16 mouse cellular contexts compared by ENCODE assay signal in the genomic region with DNA sequence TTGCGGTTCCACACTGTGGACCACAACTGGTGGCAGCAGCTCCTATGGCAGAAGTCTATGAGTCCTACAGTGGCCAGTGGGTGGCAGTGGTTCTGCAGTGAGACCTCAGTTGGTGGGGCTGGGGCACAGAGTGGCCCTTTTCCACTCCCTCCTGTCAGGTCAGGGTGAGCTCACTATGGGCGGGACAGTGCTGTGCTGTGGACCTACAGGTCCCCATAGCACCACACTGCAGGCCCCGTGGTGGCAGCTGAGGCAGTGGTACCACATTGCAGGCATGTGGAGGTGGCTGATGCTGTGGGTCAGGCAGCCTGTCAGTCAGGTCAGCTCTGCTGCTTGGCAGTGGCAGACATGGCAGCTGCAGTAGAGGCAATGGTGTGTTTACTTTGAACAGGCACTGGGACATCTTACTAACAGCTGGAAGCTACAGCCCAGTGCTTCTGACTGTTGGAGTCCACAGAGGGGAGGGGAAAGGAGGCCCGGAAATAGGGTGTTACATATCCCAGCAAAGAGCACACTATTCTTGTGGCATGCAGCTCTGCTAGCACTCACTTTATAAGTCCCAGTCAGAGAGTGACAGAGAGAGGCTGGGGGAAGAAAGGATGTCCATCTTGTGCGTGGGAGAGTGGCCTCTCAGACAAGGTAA. TPM values are rescaled to one million over a fixed set of nuclear protein-coding genes. Genes with fewer than 3 reads are reported as not detected.
DNase-seq lines count a peak whose midpoint lies in the region; ATAC-seq and TF ChIP-seq lines count a peak whose summit lies in the region.
"Had no signal": no experiment of that assay in that cellular context is flagged by ENCODE, and none has a peak within 500 bp of the region (broad histone marks: within the 10 kb centered on the region; RNA-seq: fewer than 3 reads in every experiment).

No protein-coding gene starts in this region.

- H3K27ac ChIP-seq in heart, embryonic 10.5 days, result no peak overlapping the region
- no peak overlapping the region for H3K27ac ChIP-seq in intestine, embryonic 15.5 days
- no peak overlapping the region for H3K27ac ChIP-seq in layer of hippocampus, adult 2 months
- no peak overlapping the region for H3K27ac ChIP-seq in gastrocnemius, adult 2 months
- H3K27ac ChIP-seq: midbrain, embryonic 12.5 days had no signal

- peaks cover 5% of the 10 kb centered on the region; the same call in 1 of the 2 replicates for H3K9me3 ChIP-seq in heart, embryonic 10.5 days
- H3K9me3 ChIP-seq in intestine, embryonic 15.5 days, result no peaks in the 10 kb centered on the region

- no peak; the same call in 1 of the 2 replicates for TF ChIP-seq CTCF in layer of hippocampus, adult 2 months (conservative IDR thresholded peaks at IDR 0.05)
- no peak for TF ChIP-seq CTCF in gastrocnemius, adult 2 months (IDR thresholded peaks at IDR 0.05)

- ATAC-seq in intestine, embryonic 15.5 days, result 0 out of 2 replicates have a peak, but pooled peaks have one; percentile 23

- intact Hi-C loops in heart, postnatal 14 days (cut with DNase I), result no loop called here
- intact Hi-C loops in gastrocnemius, adult 2 months (cut with DNase I), result no loop called here

- no peak overlapping the region for H3K9ac ChIP-seq in intestine, embryonic 15.5 days
- H3K9ac ChIP-seq: midbrain, embryonic 12.5 days had no signal

- 64% methylated on average over 5 of the region's 5 CpGs for WGBS in heart, embryonic 10.5 days
- WGBS in intestine, embryonic 15.5 days, result 53% methylated on average over 5 of the region's 5 CpGs

- DNase-seq in heart, embryonic 10.5 days (ENCODE audit: low spot score), result peak; percentile 63
- DNase-seq in heart, postnatal 14 days, result no peak
- peak; percentile 8 for DNase-seq in 3134 (ENCODE audit: extremely low read depth, insufficient read length, low spot score)
- DNase-seq in kidney, postnatal 36 days, result peak; percentile 39 to 65
- no peak for DNase-seq in layer of hippocampus, adult 2 months (ENCODE audit: low spot score in 2 of 2)
- no peak for DNase-seq in ovary, adult 18-20 months (ENCODE audit: low spot score)
- no peak for DNase-seq in gastrocnemius, adult 2 months
- DNase-seq: cerebellum, postnatal 10 days; heart, postnatal 36 days; layer of hippocampus, adult 9-11 months; left cerebral cortex, postnatal 4 days; thymus, adult 18-20 months had no signal

- H3K36me3 ChIP-seq in heart, embryonic 10.5 days, result no peaks in the 10 kb centered on the region
- H3K36me3 ChIP-seq in intestine, embryonic 15.5 days, result no peaks in the 10 kb centered on the region
- H3K36me3 ChIP-seq: midbrain, embryonic 12.5 days had no signal

- no peak overlapping the region for H3K4me3 ChIP-seq in heart, embryonic 10.5 days
- no peak overlapping the region for H3K4me3 ChIP-seq in intestine, embryonic 15.5 days (replicated peaks)
- H3K4me3 ChIP-seq in layer of hippocampus, adult 2 months, result no peak overlapping the region
- H3K4me3 ChIP-seq in gastrocnemius, adult 2 months, result no peak overlapping the region
- H3K4me3 ChIP-seq: midbrain, embryonic 12.5 days had no signal

- no peak overlapping the region for H3K4me2 ChIP-seq in intestine, embryonic 15.5 days (replicated peaks)
- H3K4me2 ChIP-seq: midbrain, embryonic 12.5 days had no signal

- H3K4me1 ChIP-seq in heart, embryonic 10.5 days, result no peaks in the 10 kb centered on the region
- no peaks in the 10 kb centered on the region for H3K4me1 ChIP-seq in intestine, embryonic 15.5 days (replicated peaks)
- H3K4me1 ChIP-seq: midbrain, embryonic 12.5 days had no signal

- H3K27me3 ChIP-seq in heart, embryonic 10.5 days (ENCODE audit: insufficient read depth, poor library complexity, severe bottlenecking), result no peaks in the 10 kb centered on the region
- no peaks in the 10 kb centered on the region for H3K27me3 ChIP-seq in intestine, embryonic 15.5 days (replicated peaks)
- H3K27me3 ChIP-seq: midbrain, embryonic 12.5 days had no signal

RNA-seq across cellular contexts. Expression of gene Cyp2d9, which starts 4.9 kb away (rescaled TPM):
- not detected in 2 replicates for polyA plus RNA-seq in heart, embryonic 10.5 days (2016; fragmentation: Nextera tagmentation; extraction: Ambion mirVana)
- not detected for total RNA-seq in heart, postnatal 14 days (2021)
- polyA plus RNA-seq in intestine, embryonic 15.5 days (2015; fragmentation: Nextera tagmentation; extraction: Ambion mirVana), result 0.19 and 0.30 TPM in 2 replicates
- total RNA-seq in layer of hippocampus, adult 2 months (2021), result not detected
- not detected for total RNA-seq in gastrocnemius, adult 2 months (2021)
- total RNA-seq: heart, postnatal 36 days; left cerebral cortex, postnatal 4 days had no signal
- polyA plus RNA-seq: midbrain, embryonic 12.5 days; neural tube, embryonic 14.5 days had no signal

RNA-seq across cellular contexts. Expression of gene Cyp2d10, which starts 31.1 kb away (rescaled TPM):
- 0.75 TPM in 1 of 2 replicates, not detected in the other for polyA plus RNA-seq in heart, embryonic 10.5 days (2016; fragmentation: Nextera tagmentation; extraction: Ambion mirVana)
- under 1 TPM in 1 of 2 experiments, not detected in 1; 0.43 TPM for total RNA-seq in heart, postnatal 14 days (2021)
- polyA plus RNA-seq in intestine, embryonic 15.5 days (2015; fragmentation: Nextera tagmentation; extraction: Ambion mirVana), result 0.83 and 1.0 TPM in 2 replicates
- total RNA-seq in layer of hippocampus, adult 2 months (2021), result under 1 TPM in 1 of 2 experiments, not detected in 1; 0.32 TPM
- total RNA-seq in gastrocnemius, adult 2 months (2021), result not detected
- total RNA-seq: heart, postnatal 36 days; left cerebral cortex, postnatal 4 days had no signal
- polyA plus RNA-seq: midbrain, embryonic 12.5 days; neural tube, embryonic 14.5 days had no signal

RNA-seq across cellular contexts. Expression of gene Cyp2d11, which starts 44.3 kb away (rescaled TPM):
- not detected in 2 replicates for polyA plus RNA-seq in heart, embryonic 10.5 days (2016; fragmentation: Nextera tagmentation; extraction: Ambion mirVana)
- total RNA-seq in heart, postnatal 14 days (2021), result not detected
- polyA plus RNA-seq in intestine, embryonic 15.5 days (2015; fragmentation: Nextera tagmentation; extraction: Ambion mirVana), result not detected in 2 replicates
- under 1 TPM in 1 of 2 experiments, not detected in 1; 0.23 TPM for total RNA-seq in layer of hippocampus, adult 2 months (2021)
- not detected for total RNA-seq in gastrocnemius, adult 2 months (2021)
- total RNA-seq: left cerebral cortex, postnatal 4 days had no signal
- polyA plus RNA-seq: gonadal fat pad, adult 2 months; midbrain, embryonic 12.5 days; neural tube, embryonic 14.5 days had no signal

RNA-seq across cellular contexts. Expression of gene Cyp2d22, which starts 58.0 kb away (rescaled TPM):
- polyA plus RNA-seq in heart, embryonic 10.5 days (2016; fragmentation: Nextera tagmentation; extraction: Ambion mirVana), result 3.2 and 3.9 TPM in 2 replicates
- 10 to 100 TPM; 21.9 to 25.7 TPM for total RNA-seq in heart, postnatal 14 days (2021)
- polyA plus RNA-seq in intestine, embryonic 15.5 days (2015; fragmentation: Nextera tagmentation; extraction: Ambion mirVana), result 9.0 and 11.2 TPM in 2 replicates
- total RNA-seq in layer of hippocampus, adult 2 months (2021), result 10 to 100 TPM; 43.0 to 53.8 TPM
- 10 to 100 TPM; 13.1 to 16.4 TPM for total RNA-seq in gastrocnemius, adult 2 months (2021)

Comparison
In these comparisons a context has a peak if more than half of its experiments do, and no peak if none do; other contexts are left out.
1. DNase-seq: peak in heart, embryonic 10.5 days (single experiment), 3134 (single experiment) and kidney, postnatal 36 days (2 of 2); none in heart, postnatal 14 days (0 of 2), layer of hippocampus, adult 2 months (0 of 2), ovary, adult 18-20 months (single experiment) and gastrocnemius, adult 2 months (single experiment).